Mouse (Mus musculus) kidney, postnatal 25 days (tissue): ENCODE measurements around the gene Kif18b.
A peak's percentile ranks its signal among the peaks of the same experiment; 100 is the strongest.

ENCODE experiments used
- DNase-seq, 2 experiments: peaks; one replicate each; pipeline ENCODE4 v3.0.0; 2021; ENCODE audit warnings: mixed read lengths in 2 of 2

Kif18b gene

DNA sequence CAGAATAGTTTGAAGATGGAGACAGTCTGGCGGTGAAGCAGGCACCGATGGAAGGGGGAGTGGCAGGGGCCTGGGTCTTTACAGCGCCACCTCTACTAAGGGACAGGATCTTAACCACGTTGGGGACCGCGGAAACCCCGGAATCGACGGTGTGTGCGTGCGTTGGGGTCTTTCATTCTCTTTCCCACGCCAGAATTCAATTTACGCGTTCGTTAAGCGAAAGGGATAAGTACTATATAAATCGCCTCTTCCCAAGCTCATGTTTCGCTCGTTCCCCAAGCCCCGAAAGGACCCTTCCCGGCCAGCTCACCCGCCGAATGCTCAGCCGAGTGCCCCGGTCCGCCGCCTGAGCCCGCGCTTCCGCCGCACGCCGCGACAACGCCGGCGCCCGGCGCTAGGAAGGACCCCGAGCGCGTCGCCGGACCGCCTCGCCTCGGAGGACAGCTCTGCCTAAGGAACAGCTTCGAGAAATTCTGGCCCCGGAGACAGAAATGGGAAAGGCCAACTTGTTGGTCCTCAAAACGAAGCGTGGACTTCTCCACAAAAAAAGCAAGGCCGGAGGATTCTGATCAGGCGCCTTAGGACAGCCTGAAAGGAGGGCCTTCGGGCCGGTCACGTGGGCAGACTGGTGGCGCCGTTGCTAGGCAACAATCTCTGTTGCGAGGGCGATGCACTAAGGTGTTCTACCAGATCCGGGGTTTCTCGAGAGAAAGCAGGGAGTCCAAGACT is 44.2 kb downstream of the Kif18b start, which contains the start of the genes Eftud2 and Ccdc103:
Eftud2 (minus strand) TSS at position 401 of the 729 bp plus-strand sequence.
Ccdc103 (plus strand) TSS at position 620 of the 729 bp plus-strand sequence.
- peak; percentile 94 to 96 for DNase-seq

DNA sequence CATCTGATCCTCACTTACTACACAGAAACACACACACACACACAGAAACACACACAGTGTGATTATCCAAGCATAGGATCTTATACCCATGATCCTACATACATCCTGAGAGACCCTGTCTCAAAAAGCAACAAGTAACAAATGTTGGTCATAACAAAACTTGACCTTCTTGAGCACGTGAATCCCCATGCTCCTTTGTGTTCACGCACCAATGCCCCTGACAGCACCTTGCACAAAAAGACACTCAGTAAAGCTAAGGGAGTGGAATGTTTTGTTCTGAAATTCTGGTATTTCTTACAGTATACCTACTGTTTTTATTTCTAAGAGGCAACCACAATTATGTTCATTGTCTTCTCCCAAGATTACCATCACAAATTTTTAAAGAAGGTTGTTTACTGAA is 45.4 kb downstream of the Kif18b start:
- DNase-seq, result no peak

GRCm38 (mm10) chr11:102874801-102875334 is 50.1 kb downstream of the Kif18b start:
- no peak for DNase-seq

DNA sequence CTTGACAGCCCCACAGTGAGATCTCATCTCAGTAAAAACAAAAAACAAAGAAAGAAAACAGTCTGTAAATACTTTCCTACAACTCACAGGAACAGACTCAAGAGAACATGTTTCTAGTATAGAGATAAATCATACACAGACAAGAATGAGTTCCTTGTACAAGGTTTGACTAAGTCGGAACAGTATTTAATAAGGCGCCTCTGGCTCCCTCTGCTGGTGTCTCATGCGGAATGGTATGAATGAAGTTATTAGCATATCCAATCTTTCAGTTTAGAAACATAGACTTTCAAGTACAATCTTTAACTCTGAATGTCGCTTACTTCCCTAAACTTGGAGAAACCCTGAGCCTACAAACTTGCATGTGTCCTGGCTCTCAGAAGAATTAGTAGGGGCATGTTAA is 60.7 kb downstream of the Kif18b start:
- peak; percentile 71 to 92 for DNase-seq

DNA sequence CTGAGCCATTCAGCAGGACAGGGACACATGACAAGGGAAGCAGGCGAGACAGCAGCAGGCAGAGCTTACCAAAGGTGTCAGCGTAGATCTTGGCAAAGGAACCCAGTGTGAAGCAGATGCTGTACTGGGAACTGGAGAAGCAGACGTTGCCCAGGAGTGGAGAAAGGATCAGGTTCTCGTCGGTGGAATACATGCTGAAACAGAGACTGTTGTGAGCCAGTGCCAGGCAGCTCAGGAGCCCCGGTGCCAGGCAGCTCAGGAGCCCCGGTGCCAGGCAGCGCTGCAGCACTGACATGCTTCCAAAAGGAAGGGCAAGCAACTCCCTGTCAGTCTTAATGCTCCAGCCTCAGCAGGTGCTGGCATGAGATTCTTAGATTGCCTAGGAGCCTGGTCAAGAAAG is 65.0 kb downstream of the Kif18b start:
- no peak for DNase-seq

DNA sequence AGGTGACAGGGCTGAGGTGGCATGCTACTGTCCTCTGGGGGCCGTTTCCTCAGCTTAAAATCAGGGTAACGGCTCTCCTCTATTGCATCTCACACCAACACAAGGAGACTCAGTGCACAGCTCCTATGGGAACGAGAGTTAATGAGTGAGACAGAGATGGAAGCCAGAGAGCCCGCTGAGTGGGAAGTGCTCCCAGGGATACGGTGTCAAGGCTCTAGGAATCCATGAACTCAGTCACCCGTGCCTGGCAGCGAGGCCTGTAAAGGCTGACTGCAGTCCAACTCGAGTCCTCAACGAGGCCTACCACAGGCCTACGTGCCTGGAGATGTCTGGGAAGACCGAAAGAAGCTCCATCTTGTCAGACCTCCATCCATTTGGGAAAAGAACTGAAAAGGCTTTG is 66.0 kb downstream of the Kif18b start:
- DNase-seq, result no peak

DNA sequence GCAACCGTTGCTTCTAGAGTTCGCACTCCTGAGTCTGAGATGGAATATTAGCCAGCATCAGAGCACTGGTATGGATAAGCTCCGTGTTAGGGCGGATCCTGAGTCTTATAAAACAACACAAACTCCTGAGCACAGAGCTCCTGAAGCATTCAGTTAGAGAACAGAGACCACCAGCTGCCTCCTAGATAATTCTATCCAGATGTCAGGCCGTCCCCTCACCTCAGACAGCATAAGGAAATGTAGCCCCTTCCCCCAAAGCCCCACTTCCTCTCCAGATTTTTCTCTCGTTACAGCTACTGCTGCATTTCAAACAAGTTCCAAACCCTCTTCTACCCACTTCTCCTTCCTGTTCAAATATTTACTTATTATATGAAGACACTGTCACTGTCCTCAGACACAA is 69.0 kb downstream of the Kif18b start:
- no peak for DNase-seq
